Mouse (Mus musculus): Measurements from ENCODE around the gene Rhobtb3.
A peak's percentile ranks its signal among the peaks of the same experiment; 100 is the strongest.
"Not testable (repeated sequence)": the region's sequence is repeated elsewhere in the genome, so short reads cannot be mapped to it uniquely, and the experiment has no call there.

Gene Rhobtb3

GRCm38 (mm10) chr13:75844833-75845518 lies 98.7 kb downstream of the Rhobtb3 start:
- no peak for DNase-seq

- peak in 1 of 2 experiments; percentile 47 for DNase-seq
Measured at GRCm38 (mm10) chr13:75843993-75844683, 99.6 kb downstream of the Rhobtb3 start.

GRCm38 (mm10) chr13:75843331-75843730 lies 100.4 kb downstream of the Rhobtb3 start:
- DNase-seq, result peak in 1 of 2 experiments; percentile 5

- DNase-seq, result no peak
Measured at GRCm38 (mm10) chr13:75841950-75842349, 101.8 kb downstream of the Rhobtb3 start.

GRCm38 (mm10) chr13:75840752-75841285 lies 102.9 kb downstream of the Rhobtb3 start:
- peak in 1 of 2 experiments; percentile 28 for DNase-seq

GRCm38 (mm10) chr13:75839719-75840481 lies 103.8 kb downstream of the Rhobtb3 start, which contains the start of gene Glrx:
Glrx (plus strand) TSS chr13:75839868.
- peak; percentile 87 to 88 for DNase-seq

- DNase-seq, result no peak
Measured at GRCm38 (mm10) chr13:75838506-75838905, 105.2 kb downstream of the Rhobtb3 start.

- peak; percentile 19 to 25 for DNase-seq
Measured at GRCm38 (mm10) chr13:75835461-75835860, 108.3 kb downstream of the Rhobtb3 start.

- DNase-seq, result peak; percentile 56 to 62
Measured at GRCm38 (mm10) chr13:75833499-75833898, 110.2 kb downstream of the Rhobtb3 start.

GRCm38 (mm10) chr13:75832697-75833096 lies 111.0 kb downstream of the Rhobtb3 start:
- no peak for DNase-seq

GRCm38 (mm10) chr13:75831710-75832109 lies 112.0 kb downstream of the Rhobtb3 start:
- DNase-seq, result no peak

GRCm38 (mm10) chr13:75830708-75831107 lies 113.0 kb downstream of the Rhobtb3 start:
- DNase-seq, result no peak

GRCm38 (mm10) chr13:75825388-75825787 lies 118.3 kb downstream of the Rhobtb3 start:
- DNase-seq, result no peak

- DNase-seq, result no peak
Measured at GRCm38 (mm10) chr13:75824611-75825319, 119.0 kb downstream of the Rhobtb3 start.

GRCm38 (mm10) chr13:75823201-75823600 lies 120.5 kb downstream of the Rhobtb3 start:
- DNase-seq, result no peak

- not testable (repeated sequence) for DNase-seq
Measured at GRCm38 (mm10) chr13:75822366-75822765, 121.4 kb downstream of the Rhobtb3 start.

GRCm38 (mm10) chr13:75819898-75820297 lies 123.8 kb downstream of the Rhobtb3 start:
- no peak for DNase-seq
